Mouse (Mus musculus) midbrain, embryonic 11.5 days (tissue): ENCODE measurements around the gene Ppme1. TPM values are rescaled to one million over a fixed set of nuclear protein-coding genes. Genes with fewer than 3 reads are reported as not detected.

Source experiments
- ATAC-seq: fragments of 200-750 bp; cut with Nextera tagmentation; 2 replicates; pipeline ENCODE4 v1.8.0; 2017; ENCODE audit warnings: moderate TSS enrichment, moderate library complexity; ENCODE audit not compliant: low FRiP score
- DNase-seq: peaks from one replicate; pipeline ENCODE4 v3.0.0; 2015; ENCODE audit warnings: low spot score; ENCODE audit errors: missing footprints
- H3K27ac ChIP-seq: fragments of 300-500 bp; sonication (generic); 2 replicates; pipeline ENCODE4 v1.5.1; 2014; ENCODE audit warnings: low read depth, low read length
- H3K27me3 ChIP-seq: fragments of 300-500 bp; sonication (generic); 2 replicates; pipeline ENCODE4 v1.6.1; 2014; ENCODE audit warnings: mild to moderate bottlenecking, low read length, moderate library complexity, mixed read lengths; ENCODE audit not compliant: control insufficient read depth, insufficient read depth
- H3K36me3 ChIP-seq: fragments of 300-500 bp; sonication (generic); 2 replicates; pipeline ENCODE4 v1.6.1; 2014; ENCODE audit warnings: mild to moderate bottlenecking, low read length, moderate library complexity, mixed read lengths; ENCODE audit not compliant: control insufficient read depth, insufficient read depth
- H3K4me1 ChIP-seq: fragments of 300-500 bp; sonication (generic); 2 replicates; pipeline ENCODE4 v1.6.1; 2014; ENCODE audit warnings: low read length; ENCODE audit not compliant: control insufficient read depth, insufficient read depth
- H3K4me2 ChIP-seq: fragments of 300-500 bp; sonication (generic); 2 replicates; pipeline ENCODE4 v1.6.1; 2014; ENCODE audit warnings: mild to moderate bottlenecking, moderate library complexity
- H3K4me3 ChIP-seq: fragments of 300-500 bp; sonication (generic); 2 replicates; pipeline ENCODE4 v1.5.1; 2014; ENCODE audit warnings: low read depth, low read length
- H3K9ac ChIP-seq: fragments of 300-500 bp; sonication (generic); 2 replicates; pipeline ENCODE4 v1.6.1; 2014; ENCODE audit warnings: low read length
- H3K9me3 ChIP-seq: fragments of 300-500 bp; sonication (generic); 2 replicates; pipeline ENCODE4 v1.6.1; 2016; ENCODE audit warnings: low read length; ENCODE audit not compliant: control insufficient read depth
- WGBS: fragments of 180-500 bp; shearing (Covaris S2); extraction: QIAGEN DNeasy Blood & Tissue Kit; methylation state at CpG from one replicate; pipeline ENCODE4 v1.1.7; 2014; 5-methylcytosine and 5-hydroxymethylcytosine counted together
- polyA plus RNA-seq: library from polyadenylated mRNA; unstranded; fragments of >200 nt; fragmentation: Nextera tagmentation; extraction: Ambion mirVana; gene quantifications from 2 replicates; pipeline ENCODE4 v1.2.1, GENCODE M21; 2014

Ppme1 gene
- polyA plus RNA-seq, 1 experiment from 2014 or later = 95.4 TPM

DNA sequence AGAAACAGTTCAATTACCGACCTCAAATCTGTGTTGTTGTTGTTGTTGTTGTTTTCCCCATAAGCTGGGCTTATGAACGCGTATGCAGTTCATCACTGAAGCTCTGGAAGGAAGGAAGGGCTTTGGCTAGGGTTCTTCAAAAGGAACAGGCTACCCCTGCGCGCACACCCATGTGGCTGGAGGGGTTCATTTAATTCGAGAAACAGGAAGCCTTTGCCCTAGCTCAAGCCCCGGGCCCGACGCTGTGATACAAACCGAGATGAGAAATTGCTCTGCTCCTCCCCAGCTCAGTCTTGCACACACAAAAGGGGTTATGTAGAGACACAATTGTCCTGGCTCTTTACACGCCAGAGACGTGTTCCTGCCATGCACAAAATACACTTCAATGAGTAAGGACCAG, 61.8 kb downstream of the Ppme1 start:
- WGBS = 84% methylated on average over 12 of the region's 12 CpGs
- Histone ChIP-seq H3K36me3 (no peaks in the 10 kb centered on the region), H3K27ac (peak overlapping the region; percentile 22; the same call in 1 of the 2 replicates), H3K27me3 (no peaks in the 10 kb centered on the region), H3K4me3 (no peak overlapping the region), H3K9ac (no peak overlapping the region), H3K9me3 (no peaks in the 10 kb centered on the region), H3K4me2 (no peak overlapping the region), H3K4me1 (peaks cover 13% of the 10 kb centered on the region)
- no peak for DNase-seq
- ATAC-seq = no peak

GRCm38 (mm10) chr7:100309679-100310078, 62.4 kb downstream of the Ppme1 start:
- DNase-seq = no peak
- no peak for ATAC-seq
- 48% methylated on average over 6 of the region's 6 CpGs for WGBS

GRCm38 (mm10) chr7:100309216-100309615, 62.9 kb downstream of the Ppme1 start:
- H3K9ac ChIP-seq = no peak overlapping the region
- ATAC-seq (0 out of 2 replicates have a peak, but pooled peaks have one; percentile 30), DNase-seq (peak; percentile 69)
- no peak overlapping the region for H3K27ac ChIP-seq
- no peak overlapping the region for H3K4me2 ChIP-seq
- H3K27me3 ChIP-seq = no peaks in the 10 kb centered on the region
- no peaks in the 10 kb centered on the region for H3K36me3 ChIP-seq
- WGBS = 72% methylated on average over 1 of the region's 1 CpGs
- no peak overlapping the region for H3K4me3 ChIP-seq
- peaks cover 13% of the 10 kb centered on the region for H3K4me1 ChIP-seq
- H3K9me3 ChIP-seq = no peaks in the 10 kb centered on the region

More at GRCm38 (mm10) chr7:100309679-100310078, 62.4 kb downstream of the Ppme1 start:
- H3K4me3 ChIP-seq = no peak overlapping the region
- peak overlapping the region; percentile 43; the same call in 1 of the 2 replicates for H3K9ac ChIP-seq
- H3K4me1 ChIP-seq = peaks cover 13% of the 10 kb centered on the region
- H3K36me3 ChIP-seq = no peaks in the 10 kb centered on the region
- no peaks in the 10 kb centered on the region for H3K9me3 ChIP-seq
- H3K27ac ChIP-seq = peak overlapping the region; percentile 22; the same call in 1 of the 2 replicates
- H3K4me2 ChIP-seq = no peak overlapping the region
- no peaks in the 10 kb centered on the region for H3K27me3 ChIP-seq

- Histone ChIP-seq H3K4me3 (no peak overlapping the region), H3K4me1 (peaks cover 13% of the 10 kb centered on the region), H3K27ac (peak overlapping the region; percentile 37; the same call in 1 of the 2 replicates), H3K27me3 (no peaks in the 10 kb centered on the region), H3K4me2 (no peak overlapping the region), H3K9me3 (no peaks in the 10 kb centered on the region), H3K9ac (no peak overlapping the region), H3K36me3 (no peaks in the 10 kb centered on the region)
- ATAC-seq (peak; percentile 80), DNase-seq (peak; percentile 81)
- 67% methylated on average over 6 of the region's 6 CpGs for WGBS
Measured at GRCm38 (mm10) chr7:100307872-100308653, 64.0 kb downstream of the Ppme1 start.

GRCm38 (mm10) chr7:100305894-100306293, 66.2 kb downstream of the Ppme1 start:
- 93% methylated on average over 9 of the region's 9 CpGs for WGBS

DNA sequence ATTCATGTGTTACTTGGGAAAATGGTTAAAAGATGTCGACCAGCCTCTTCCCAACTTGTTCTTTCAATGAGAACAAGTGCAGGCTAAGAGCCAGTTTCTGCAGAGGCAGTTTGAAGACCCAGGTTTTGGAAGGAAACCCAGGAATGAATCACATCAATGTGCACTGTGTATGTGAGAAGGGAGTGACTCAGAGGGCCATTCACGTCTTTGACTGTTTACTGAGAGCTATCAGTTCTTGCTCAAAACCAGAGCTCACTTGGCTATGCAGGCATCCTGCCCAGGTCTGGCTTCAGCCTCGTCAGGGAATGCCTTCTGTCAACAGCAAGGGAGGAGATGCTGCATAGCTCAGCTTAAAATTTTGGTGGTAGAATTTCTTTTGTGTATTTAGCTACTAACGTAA, 69.8 kb downstream of the Ppme1 start:
- no peak overlapping the region for H3K27ac ChIP-seq
- ATAC-seq (no peak), DNase-seq (no peak)
- peaks cover under 1% of the 10 kb centered on the region; the same call in 1 of the 2 replicates for H3K4me1 ChIP-seq
- H3K9ac ChIP-seq = no peak overlapping the region
- no peaks in the 10 kb centered on the region for H3K27me3 ChIP-seq
- 77% methylated on average over 4 of the region's 4 CpGs for WGBS
- H3K4me2 ChIP-seq = no peak overlapping the region
- no peaks in the 10 kb centered on the region for H3K36me3 ChIP-seq
- H3K4me3 ChIP-seq = no peak overlapping the region
- H3K9me3 ChIP-seq = no peaks in the 10 kb centered on the region

More at GRCm38 (mm10) chr7:100305894-100306293, 66.2 kb downstream of the Ppme1 start:
- ATAC-seq (no peak), DNase-seq (peak; percentile 74)
- H3K9ac ChIP-seq = no peak overlapping the region
- H3K4me3 ChIP-seq = no peak overlapping the region
- H3K36me3 ChIP-seq = no peaks in the 10 kb centered on the region
- H3K9me3 ChIP-seq = no peaks in the 10 kb centered on the region
- peaks cover 13% of the 10 kb centered on the region for H3K4me1 ChIP-seq
- no peak overlapping the region for H3K4me2 ChIP-seq
- no peaks in the 10 kb centered on the region for H3K27me3 ChIP-seq
- no peak overlapping the region for H3K27ac ChIP-seq

DNA sequence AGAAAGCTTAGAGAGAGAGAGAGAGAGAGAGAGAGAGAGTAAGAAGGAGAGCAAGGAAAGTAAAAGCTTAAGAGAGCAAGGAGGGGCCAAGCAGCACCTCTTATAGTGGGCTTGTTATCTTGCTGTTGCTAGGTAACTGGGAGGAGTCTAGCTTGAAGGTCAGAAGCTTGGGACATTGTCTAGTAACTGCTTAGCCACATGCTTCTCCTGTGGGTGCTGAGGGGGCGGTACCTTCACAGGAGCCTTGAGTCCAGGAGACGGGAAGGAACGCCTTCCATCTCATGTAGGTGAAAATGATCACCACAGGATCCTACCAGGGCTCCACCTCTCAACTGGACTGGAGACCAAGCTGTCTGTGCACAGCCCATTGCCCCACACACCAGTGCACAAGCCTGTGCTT, 70.7 kb downstream of the Ppme1 start:
- no peak overlapping the region for H3K4me2 ChIP-seq
- no peak for ATAC-seq
- WGBS = 81% methylated on average over 3 of the region's 3 CpGs

DNA sequence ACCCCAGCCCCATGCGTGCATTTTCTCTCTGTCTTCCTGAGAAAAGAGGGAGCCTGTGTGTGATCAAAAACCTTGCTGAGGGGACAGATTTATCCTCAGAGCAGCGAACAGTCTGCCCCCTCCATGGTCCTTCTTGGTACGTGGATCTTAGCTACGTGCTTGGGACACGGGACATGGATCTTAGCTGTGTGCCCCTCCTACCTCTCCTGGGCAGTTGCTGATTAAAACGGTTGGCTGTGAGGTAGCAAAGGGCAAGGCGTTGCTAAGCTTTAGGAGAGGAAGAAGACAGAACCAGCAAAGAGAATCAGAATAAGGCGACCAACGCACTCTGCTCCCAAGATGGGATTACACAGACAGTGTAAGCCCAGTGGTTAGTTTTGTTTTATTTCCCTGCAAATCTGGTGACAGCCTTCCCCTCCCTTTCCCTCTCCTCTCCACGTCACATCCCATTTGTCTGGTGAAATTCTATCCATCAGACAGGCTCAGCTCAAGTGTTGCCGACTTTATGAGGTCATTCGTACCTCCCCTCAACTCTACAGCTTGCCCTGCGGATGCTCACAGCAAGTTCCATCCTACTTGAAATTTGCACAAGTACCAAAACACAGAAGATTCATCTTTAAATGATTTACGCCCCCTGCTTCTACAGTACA, 73.1 kb downstream of the Ppme1 start:
- H3K36me3 ChIP-seq = no peaks in the 10 kb centered on the region
- WGBS = 74% methylated on average over 14 of the region's 14 CpGs
- no peak overlapping the region for H3K9ac ChIP-seq
- no peaks in the 10 kb centered on the region for H3K27me3 ChIP-seq
- H3K4me1 ChIP-seq = no peaks in the 10 kb centered on the region
- ATAC-seq (no peak), DNase-seq (peak; percentile 79)
- no peak overlapping the region for H3K27ac ChIP-seq
- H3K4me2 ChIP-seq = no peak overlapping the region
- no peak overlapping the region for H3K4me3 ChIP-seq
- H3K9me3 ChIP-seq = no peaks in the 10 kb centered on the region

More for the DNA sequence above, 70.7 kb downstream of the Ppme1 start:
- no peak overlapping the region for H3K27ac ChIP-seq
- H3K27me3 ChIP-seq = no peaks in the 10 kb centered on the region
- DNase-seq = no peak
- H3K4me3 ChIP-seq = no peak overlapping the region
- H3K36me3 ChIP-seq = no peaks in the 10 kb centered on the region
- no peaks in the 10 kb centered on the region for H3K4me1 ChIP-seq
- no peak overlapping the region for H3K9ac ChIP-seq
- H3K9me3 ChIP-seq = no peaks in the 10 kb centered on the region

- WGBS = 87% methylated on average over 6 of the region's 6 CpGs
- ATAC-seq (no peak), DNase-seq (no peak)
- Histone ChIP-seq H3K27ac (no peak overlapping the region), H3K27me3 (no peaks in the 10 kb centered on the region), H3K9ac (no peak overlapping the region), H3K4me1 (no peaks in the 10 kb centered on the region), H3K9me3 (no peaks in the 10 kb centered on the region), H3K4me2 (no peak overlapping the region), H3K36me3 (no peaks in the 10 kb centered on the region), H3K4me3 (no peak overlapping the region)
Measured at GRCm38 (mm10) chr7:100296699-100297098, 75.4 kb downstream of the Ppme1 start.
